In genomic region chr4:123164157-123164556, GRCm38 (mm10) we compare ENCODE assay signal across 24 mouse cellular contexts. TPM values are rescaled to one million over a fixed set of nuclear protein-coding genes. Genes with fewer than 3 reads are reported as not detected.
A peak's percentile ranks its signal among the peaks of the same experiment; 100 is the strongest.
DNase-seq lines count a peak whose midpoint lies in the region; ATAC-seq and TF ChIP-seq lines count a peak whose summit lies in the region.
"Had no signal": no experiment of that assay in that cellular context is flagged by ENCODE, and none has a peak within 500 bp of the region (broad histone marks: within the 10 kb centered on the region; RNA-seq: fewer than 3 reads in every experiment).

No protein-coding gene starts in this region.

- H3K4me3 ChIP-seq in heart, embryonic 12.5 days: no peak overlapping the region
- H3K4me3 ChIP-seq in heart, embryonic 11.5 days (ENCODE audit: low read depth, low read length): no peak overlapping the region
- H3K4me3 ChIP-seq in cerebellum, adult 2 months (replicated peaks; ENCODE audit: insufficient read depth, low read depth, low read length): no peak overlapping the region
- H3K4me3 ChIP-seq: erythroblast, embryonic 14.5 days; limb, embryonic 10.5 days; liver, embryonic 12.5 days; lung, embryonic 15.5 days had no signal

- TF ChIP-seq CTCF in cerebellum, adult 2 months (IDR thresholded peaks at IDR 0.05; ENCODE audit: borderline replicate concordance, insufficient read depth, low read depth, low read length): no peak

- 41% methylated on average over 15 of the region's 15 CpGs for WGBS in heart, embryonic 12.5 days
- 46% methylated on average over 15 of the region's 15 CpGs for WGBS in heart, embryonic 11.5 days (ENCODE audit: insufficient replicate concordance)
- WGBS in cerebellum, adult 2 months: 89% methylated on average over 15 of the region's 15 CpGs

- H3K27ac ChIP-seq in heart, embryonic 12.5 days (ENCODE audit: poor library complexity, severe bottlenecking): no peak overlapping the region
- no peak overlapping the region for H3K27ac ChIP-seq in heart, embryonic 11.5 days (ENCODE audit: low read depth, low read length)
- H3K27ac ChIP-seq in cerebellum, adult 2 months (ENCODE audit: insufficient read depth, low read length): no peak overlapping the region
- H3K27ac ChIP-seq: hindbrain, embryonic 14.5 days; kidney, postnatal 0 days; limb, embryonic 10.5 days; liver, embryonic 12.5 days; lung, embryonic 15.5 days had no signal

- no peaks in the 10 kb centered on the region for H3K36me3 ChIP-seq in heart, embryonic 12.5 days
- no peaks in the 10 kb centered on the region for H3K36me3 ChIP-seq in heart, embryonic 11.5 days (ENCODE audit: control insufficient read depth, insufficient read depth, low read length)
- H3K36me3 ChIP-seq: G1E; limb, embryonic 10.5 days; liver, embryonic 12.5 days; lung, embryonic 15.5 days had no signal

- peak overlapping the region; percentile 28 for H3K4me2 ChIP-seq in heart, embryonic 12.5 days
- no peak overlapping the region for H3K4me2 ChIP-seq in heart, embryonic 11.5 days
- H3K4me2 ChIP-seq: hindbrain, embryonic 14.5 days; liver, embryonic 12.5 days; lung, embryonic 15.5 days had no signal

- DNase-seq in layer of hippocampus, adult 8-10 months (ENCODE audit: low spot score in 2 of 2): peak; percentile 52 to 62
- no peak for DNase-seq in layer of hippocampus, postnatal 25 days (ENCODE audit: extremely low spot score in 1 of 2, low spot score in 1 of 2)
- peak; percentile 22 for DNase-seq in heart, postnatal 4 days
- peak; percentile 51 to 78 for DNase-seq in left cerebral cortex, postnatal 25 days (ENCODE audit: low spot score in 2 of 2)
- DNase-seq in cerebellum, adult 2 months: no peak
- DNase-seq in spleen, adult 18-20 months: no peak
- DNase-seq: cerebellum, postnatal 25 days; forebrain, postnatal 0 days; gastrocnemius, postnatal 36 days; midbrain, embryonic 14.5 days; thymus, postnatal 36 days had no signal

- no peak overlapping the region for H3K9ac ChIP-seq in heart, embryonic 12.5 days
- no peak overlapping the region for H3K9ac ChIP-seq in heart, embryonic 11.5 days (ENCODE audit: low read depth, low read length)
- H3K9ac ChIP-seq: forebrain, postnatal 0 days; hindbrain, embryonic 14.5 days; liver, embryonic 12.5 days; lung, embryonic 15.5 days had no signal

- peaks cover 19% of the 10 kb centered on the region for H3K4me1 ChIP-seq in heart, embryonic 12.5 days (replicated peaks)
- peaks cover 4% of the 10 kb centered on the region; the same call in 1 of the 2 replicates for H3K4me1 ChIP-seq in heart, embryonic 11.5 days (ENCODE audit: control insufficient read depth, insufficient read depth, low read length)
- H3K4me1 ChIP-seq in cerebellum, adult 2 months (ENCODE audit: control insufficient read depth, insufficient read depth, low read length): no peaks in the 10 kb centered on the region
- H3K4me1 ChIP-seq: lung, embryonic 15.5 days had no signal

- TF ChIP-seq POLR2A in cerebellum, adult 2 months (IDR thresholded peaks at IDR 0.05; ENCODE audit: borderline replicate concordance, insufficient read depth, low read length): no peak

- H3K27me3 ChIP-seq in heart, embryonic 12.5 days (replicated peaks): peaks cover 23% of the 10 kb centered on the region
- H3K27me3 ChIP-seq in heart, embryonic 11.5 days (ENCODE audit: control insufficient read depth, insufficient read depth, low read length): peaks cover 12% of the 10 kb centered on the region
- no peaks in the 10 kb centered on the region for H3K27me3 ChIP-seq in cerebellum, adult 2 months (ENCODE audit: control insufficient read depth, insufficient read depth, low read length)

- peaks cover 2% of the 10 kb centered on the region for H3K9me3 ChIP-seq in heart, embryonic 12.5 days (replicated peaks)
- H3K9me3 ChIP-seq in heart, embryonic 11.5 days (replicated peaks; ENCODE audit: control insufficient read depth, low read length): no peaks in the 10 kb centered on the region
- H3K9me3 ChIP-seq: G1E; limb, embryonic 10.5 days; liver, embryonic 12.5 days; lung, embryonic 15.5 days had no signal

- intact Hi-C loops in left cerebral cortex, postnatal 25 days (cut with DNase I): no loop called here

- no peak for ATAC-seq in heart, embryonic 12.5 days (ENCODE audit: insufficient number of reproducible peaks, low FRiP score)
- ATAC-seq in heart, embryonic 11.5 days (replicated peaks; ENCODE audit: insufficient number of reproducible peaks, low FRiP score, low TSS enrichment): no peak
- ATAC-seq: forebrain, postnatal 0 days; intestine, embryonic 16.5 days; liver, embryonic 12.5 days had no signal

RNA-seq across cellular contexts. Expression of gene Hpcal4, which starts 18.9 kb away (rescaled TPM):
- polyA plus RNA-seq in heart, embryonic 12.5 days (2016; fragmentation: Nextera tagmentation; extraction: Ambion mirVana): 1.6 TPM in 2 replicates
- 1.9 and 2.4 TPM in 2 replicates for polyA plus RNA-seq in heart, embryonic 11.5 days (2014; fragmentation: Nextera tagmentation; extraction: Ambion mirVana)
- 100 to 1,000 TPM; 374 to 501 (median 436) TPM for total RNA-seq in layer of hippocampus, adult 8-10 months (2022)
- total RNA-seq in layer of hippocampus, postnatal 25 days (2021): 100 to 1,000 TPM; 486 to 540 TPM
- under 1 TPM; 0.26 to 0.54 TPM for total RNA-seq in heart, postnatal 4 days (2021)
- 100 to 1,000 TPM; 553 to 568 TPM for total RNA-seq in left cerebral cortex, postnatal 25 days (2021)
- polyA plus RNA-seq in cerebellum, adult 2 months (2012; rRNA removed): 23.9 and 25.7 TPM in 2 replicates
- total RNA-seq: G1E; gastrocnemius, postnatal 36 days had no signal
- polyA plus RNA-seq: erythroblast, embryonic 14.5 days; G1E had no signal

RNA-seq across cellular contexts. Expression of gene Ppie, which starts 24.4 kb away (rescaled TPM):
- 54.0 and 59.3 TPM in 2 replicates for polyA plus RNA-seq in heart, embryonic 12.5 days (2016; fragmentation: Nextera tagmentation; extraction: Ambion mirVana)
- 63.4 and 65.1 TPM in 2 replicates for polyA plus RNA-seq in heart, embryonic 11.5 days (2014; fragmentation: Nextera tagmentation; extraction: Ambion mirVana)
- 10 to 100 TPM; 20.0 to 23.1 (median 20.4) TPM for total RNA-seq in layer of hippocampus, adult 8-10 months (2022)
- 10 to 100 TPM; 20.3 to 21.8 TPM for total RNA-seq in layer of hippocampus, postnatal 25 days (2021)
- 10 to 100 TPM; 33.5 to 35.2 TPM for total RNA-seq in heart, postnatal 4 days (2021)
- 10 to 100 TPM; 19.9 to 21.4 TPM for total RNA-seq in left cerebral cortex, postnatal 25 days (2021)
- 24.6 and 25.3 TPM in 2 replicates for polyA plus RNA-seq in cerebellum, adult 2 months (2012; rRNA removed)

RNA-seq across cellular contexts. Expression of gene Nt5c1a, which starts 37.1 kb away (rescaled TPM):
- 0.92 TPM in 2 replicates for polyA plus RNA-seq in heart, embryonic 12.5 days (2016; fragmentation: Nextera tagmentation; extraction: Ambion mirVana)
- 0.37 and 0.39 TPM in 2 replicates for polyA plus RNA-seq in heart, embryonic 11.5 days (2014; fragmentation: Nextera tagmentation; extraction: Ambion mirVana)
- total RNA-seq in layer of hippocampus, adult 8-10 months (2022): 10 to 100 TPM; 14.5 to 16.8 (median 15.6) TPM
- 10 to 100 TPM; 15.7 to 16.3 TPM for total RNA-seq in layer of hippocampus, postnatal 25 days (2021)
- total RNA-seq in heart, postnatal 4 days (2021): 10 to 100 TPM; 21.3 to 24.6 TPM
- total RNA-seq in left cerebral cortex, postnatal 25 days (2021): 1 to 10 TPM; 7.4 to 9.2 TPM
- 9.8 and 12.8 TPM in 2 replicates for polyA plus RNA-seq in cerebellum, adult 2 months (2012; rRNA removed)
- total RNA-seq: G1E had no signal
- polyA plus RNA-seq: erythroblast, embryonic 14.5 days; G1E; hindbrain, embryonic 14.5 days; intestine, embryonic 16.5 days; limb, embryonic 10.5 days; liver, embryonic 12.5 days; lung, embryonic 15.5 days; midbrain, embryonic 14.5 days; small intestine, adult 2 months; stomach, embryonic 16.5 days had no signal

RNA-seq across cellular contexts. Expression of gene Oxct2b, which starts 48.1 kb away (rescaled TPM):
- polyA plus RNA-seq in heart, embryonic 12.5 days (2016; fragmentation: Nextera tagmentation; extraction: Ambion mirVana): not detected in 2 replicates
- not detected in 2 replicates for polyA plus RNA-seq in heart, embryonic 11.5 days (2014; fragmentation: Nextera tagmentation; extraction: Ambion mirVana)
- under 1 TPM in 2 of 4 experiments, not detected in 2; 0.19 to 0.26 TPM for total RNA-seq in layer of hippocampus, adult 8-10 months (2022)
- not detected for total RNA-seq in layer of hippocampus, postnatal 25 days (2021)
- not detected for total RNA-seq in heart, postnatal 4 days (2021)
- under 1 TPM in 1 of 2 experiments, not detected in 1; 0.25 TPM for total RNA-seq in left cerebral cortex, postnatal 25 days (2021)
- 0.11 TPM in 2 replicates for polyA plus RNA-seq in cerebellum, adult 2 months (2012; rRNA removed)
- total RNA-seq: adrenal gland, postnatal 4 days; G1E; gastrocnemius, postnatal 36 days had no signal
- polyA plus RNA-seq: erythroblast, embryonic 14.5 days; limb, embryonic 10.5 days; liver, embryonic 12.5 days; lung, embryonic 15.5 days; stomach, embryonic 16.5 days had no signal

RNA-seq across cellular contexts. Expression of gene Bmp8b, which starts 59.2 kb away (rescaled TPM):
- 0.17 TPM in 1 of 2 replicates, not detected in the other for polyA plus RNA-seq in heart, embryonic 12.5 days (2016; fragmentation: Nextera tagmentation; extraction: Ambion mirVana)
- not detected in 2 replicates for polyA plus RNA-seq in heart, embryonic 11.5 days (2014; fragmentation: Nextera tagmentation; extraction: Ambion mirVana)
- under 1 TPM in 3 of 4 experiments, not detected in 1; 0.18 to 0.40 (median 0.27) TPM for total RNA-seq in layer of hippocampus, adult 8-10 months (2022)
- under 1 TPM; 0.22 to 0.45 TPM for total RNA-seq in layer of hippocampus, postnatal 25 days (2021)
- not detected for total RNA-seq in heart, postnatal 4 days (2021)
- under 1 TPM in 1 of 2 experiments, not detected in 1; 0.27 TPM for total RNA-seq in left cerebral cortex, postnatal 25 days (2021)
- 0.10 and 0.24 TPM in 2 replicates for polyA plus RNA-seq in cerebellum, adult 2 months (2012; rRNA removed)
- total RNA-seq: gastrocnemius, postnatal 36 days had no signal
- polyA plus RNA-seq: erythroblast, embryonic 14.5 days; G1E had no signal

Comparison
In these comparisons a context has a peak if more than half of its experiments do, and no peak if none do; other contexts are left out.
1. DNase-seq: peak in layer of hippocampus, adult 8-10 months (2 of 2), heart, postnatal 4 days (single experiment) and left cerebral cortex, postnatal 25 days (2 of 2); none in layer of hippocampus, postnatal 25 days (0 of 2), cerebellum, adult 2 months (0 of 2) and spleen, adult 18-20 months (0 of 2).
2. RNA of gene Hpcal4, which starts 18.9 kb away (total RNA-seq): 553 to 568 TPM in left cerebral cortex, postnatal 25 days, 486 to 540 TPM in layer of hippocampus, postnatal 25 days and 374 to 501 TPM in layer of hippocampus, adult 8-10 months; 0.26 to 0.54 TPM in heart, postnatal 4 days; every median in the first group is over 100 times any median in the second.